ENCODE assay signal across 8 mouse cellular contexts in the genomic region with DNA sequence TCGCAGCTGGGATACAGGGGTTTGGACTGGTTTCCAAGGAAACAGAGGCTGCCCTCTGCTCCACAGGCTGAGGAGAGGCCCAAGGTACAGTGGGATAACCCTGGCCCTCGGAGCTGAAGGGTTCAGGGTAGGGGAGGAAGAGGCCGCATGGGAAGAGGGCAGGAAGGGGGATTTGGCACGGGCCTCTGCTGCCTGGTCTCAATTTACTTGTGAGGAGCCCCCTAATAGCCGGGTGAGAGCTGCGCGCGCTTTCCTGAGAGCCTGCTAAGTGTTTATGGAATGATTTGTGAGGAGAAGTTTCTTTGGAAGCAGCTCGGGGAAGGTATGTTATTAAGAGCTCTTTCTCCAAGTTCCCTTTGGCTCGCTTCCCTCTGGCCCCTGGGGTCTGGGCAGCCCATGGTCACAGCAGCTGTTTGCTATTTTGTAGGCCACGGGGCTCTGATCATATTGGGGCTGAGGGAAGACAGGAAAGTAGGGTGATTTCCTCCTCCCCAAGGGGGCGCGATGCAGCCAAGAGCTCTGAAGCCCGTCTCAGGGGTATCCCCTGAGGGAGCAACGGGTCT. TPM values are rescaled to one million over a fixed set of nuclear protein-coding genes. Genes with fewer than 3 reads are reported as not detected.
DNase-seq lines count a peak whose midpoint lies in the region; ATAC-seq lines count a peak whose summit lies in the region.

No protein-coding gene starts in this region.

- H3K9me3 ChIP-seq in embryonic facial prominence, embryonic 15.5 days (replicated peaks) = no peaks in the 10 kb centered on the region
- H3K9me3 ChIP-seq in midbrain, embryonic 10.5 days (replicated peaks) = no peaks in the 10 kb centered on the region

- H3K4me1 ChIP-seq in embryonic facial prominence, embryonic 15.5 days = peaks cover 32% of the 10 kb centered on the region
- peaks cover 24% of the 10 kb centered on the region for H3K4me1 ChIP-seq in midbrain, embryonic 10.5 days

- 23% methylated on average over 15 of the region's 15 CpGs for WGBS in embryonic facial prominence, embryonic 15.5 days
- 59% methylated on average over 15 of the region's 15 CpGs for WGBS in midbrain, embryonic 10.5 days

- peak; percentile 96 for DNase-seq in heart, adult 11 months
- DNase-seq in heart, postnatal 25 days (ENCODE audit: low spot score) = no peak
- DNase-seq in heart, postnatal 36 days = peak; percentile 29 to 34
- DNase-seq in midbrain, embryonic 10.5 days (ENCODE audit: low spot score) = no peak
- DNase-seq in T-cell, adult 2 months (ENCODE audit: low spot score) = no peak
- DNase-seq in layer of hippocampus, adult 8-10 months (ENCODE audit: low spot score in 2 of 2) = no peak

- peak; percentile 68 for ATAC-seq in embryonic facial prominence, embryonic 15.5 days (ENCODE audit: insufficient number of reproducible peaks, low FRiP score, low TSS enrichment, low read depth)
- ATAC-seq in activated CD4-positive, CD25-positive, alpha-beta regulatory T cell, adult 4 months = no peak

- no peaks in the 10 kb centered on the region; the same call in 1 of the 2 replicates for H3K27me3 ChIP-seq in embryonic facial prominence, embryonic 15.5 days
- peaks cover 4% of the 10 kb centered on the region; the same call in 1 of the 2 replicates for H3K27me3 ChIP-seq in midbrain, embryonic 10.5 days (ENCODE audit: low read depth, poor library complexity, severe bottlenecking)

- peak overlapping the region; percentile 12; the same call in 1 of the 2 replicates for H3K4me2 ChIP-seq in embryonic facial prominence, embryonic 15.5 days (replicated peaks)

- no peaks in the 10 kb centered on the region for H3K36me3 ChIP-seq in embryonic facial prominence, embryonic 15.5 days
- H3K36me3 ChIP-seq in midbrain, embryonic 10.5 days = no peaks in the 10 kb centered on the region

- no peak overlapping the region for H3K4me3 ChIP-seq in embryonic facial prominence, embryonic 15.5 days (replicated peaks)
- H3K4me3 ChIP-seq in midbrain, embryonic 10.5 days = no peak overlapping the region

- intact Hi-C loops in heart, postnatal 25 days (cut with DNase I) = no loop called here
- intact Hi-C loops in heart, postnatal 36 days (cut with DNase I) = no loop called here

- peak overlapping the region; percentile 82 for H3K27ac ChIP-seq in embryonic facial prominence, embryonic 15.5 days (replicated peaks)
- H3K27ac ChIP-seq in midbrain, embryonic 10.5 days (replicated peaks) = peak overlapping the region; percentile 20

- H3K9ac ChIP-seq in embryonic facial prominence, embryonic 15.5 days = no peak overlapping the region

RNA-seq across cellular contexts. Expression of a gene that starts 50.5 kb away (rescaled TPM):
- 1 to 10 TPM; 4.1 to 4.6 TPM for total RNA-seq in heart, postnatal 25 days (2021)
- polyA plus RNA-seq in embryonic facial prominence, embryonic 15.5 days (2015; fragmentation: Nextera tagmentation; extraction: Ambion mirVana) = 23.3 and 26.7 TPM in 2 replicates
- total RNA-seq in heart, postnatal 36 days (2021) = 1 to 10 TPM; 5.1 to 9.2 TPM
- 0.62 and 0.70 TPM in 2 replicates for polyA plus RNA-seq in midbrain, embryonic 10.5 days (2016; fragmentation: Nextera tagmentation; extraction: Ambion mirVana)
- polyA plus RNA-seq in activated CD4-positive, CD25-positive, alpha-beta regulatory T cell, adult 4 months (2017; shearing (Covaris generic)) = not detected
- 1 to 10 TPM; 1.4 to 4.4 (median 1.9) TPM for total RNA-seq in layer of hippocampus, adult 8-10 months (2022)

Comparison
In these comparisons a context has a peak if more than half of its experiments do, and no peak if none do; other contexts are left out.
1. DNase-seq: peak in heart, adult 11 months (single experiment) and heart, postnatal 36 days (2 of 2); none in heart, postnatal 25 days (single experiment), midbrain, embryonic 10.5 days (single experiment), T-cell, adult 2 months (single experiment) and layer of hippocampus, adult 8-10 months (0 of 2).